12 mouse cellular contexts compared by ENCODE assay signal in the genomic region with DNA sequence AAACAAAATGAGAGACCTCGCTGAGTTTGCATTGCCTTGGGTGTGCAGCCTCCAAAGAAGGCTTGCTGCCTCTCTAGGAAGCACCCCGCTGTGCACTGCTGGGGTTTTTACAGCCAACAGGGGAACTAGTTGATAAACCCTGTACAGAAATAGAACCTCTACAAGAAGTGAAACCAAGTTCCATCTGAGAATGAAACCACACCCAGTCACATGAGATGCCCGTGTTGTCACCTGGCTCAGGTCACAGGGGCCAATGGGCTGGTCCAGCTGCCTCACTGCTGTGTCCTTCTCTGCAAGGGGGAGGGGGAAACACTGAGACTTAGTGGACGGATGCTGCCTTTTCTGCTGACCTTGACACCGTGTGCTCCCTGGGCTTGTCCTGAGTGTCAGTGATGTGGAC. TPM values are rescaled to one million over a fixed set of nuclear protein-coding genes. Genes with fewer than 3 reads are reported as not detected.
DNase-seq lines count a peak whose midpoint lies in the region; ATAC-seq lines count a peak whose summit lies in the region.
"Had no signal": no experiment of that assay in that cellular context is flagged by ENCODE, and none has a peak within 500 bp of the region (broad histone marks: within the 10 kb centered on the region; RNA-seq: fewer than 3 reads in every experiment).

No protein-coding gene starts in this region.

- DNase-seq in lung, postnatal 36 days: peak; percentile 52
- DNase-seq in lung, postnatal 4 days: no peak
- DNase-seq in frontal cortex, adult 2 months (ENCODE audit: extremely low spot score in 1 of 2, low spot score in 1 of 2): no peak
- DNase-seq in retina, postnatal 1 day: no peak
- no peak for DNase-seq in gastrocnemius, postnatal 14 days
- DNase-seq in adrenal gland, adult 2 months: no peak
- DNase-seq: lung, embryonic 14.5 days had no signal

- intact Hi-C loops in gastrocnemius, postnatal 14 days (cut with DNase I; ENCODE audit: low total_unique reads): no loop called here

- peak; percentile 67 for ATAC-seq in heart, embryonic 12.5 days (ENCODE audit: insufficient number of reproducible peaks, low FRiP score)
- peak; percentile 86 for ATAC-seq in megakaryocyte progenitor cell, adult 5-6 weeks (replicated peaks; ENCODE audit: poor library complexity)
- ATAC-seq: forebrain, embryonic 14.5 days; hindbrain, embryonic 16.5 days had no signal

- H3K4me1 ChIP-seq in heart, embryonic 12.5 days (replicated peaks): peaks cover 44% of the 10 kb centered on the region
- H3K4me1 ChIP-seq: neural tube, embryonic 13.5 days had no signal

- WGBS in heart, embryonic 12.5 days: 32% methylated on average over 5 of the region's 5 CpGs

- H3K36me3 ChIP-seq in heart, embryonic 12.5 days: no peaks in the 10 kb centered on the region
- H3K36me3 ChIP-seq: neural tube, embryonic 13.5 days had no signal

- H3K4me2 ChIP-seq in heart, embryonic 12.5 days: peak overlapping the region; percentile 52
- H3K4me2 ChIP-seq: lung, embryonic 14.5 days; neural tube, embryonic 13.5 days had no signal

- H3K27ac ChIP-seq in heart, embryonic 12.5 days (ENCODE audit: poor library complexity, severe bottlenecking): peak overlapping the region; percentile 80
- H3K27ac ChIP-seq: neural tube, embryonic 13.5 days had no signal

- H3K9me3 ChIP-seq in heart, embryonic 12.5 days (replicated peaks): no peaks in the 10 kb centered on the region
- H3K9me3 ChIP-seq: neural tube, embryonic 13.5 days had no signal

- H3K9ac ChIP-seq in heart, embryonic 12.5 days: no peak overlapping the region
- H3K9ac ChIP-seq: lung, embryonic 14.5 days; neural tube, embryonic 13.5 days had no signal

- no peaks in the 10 kb centered on the region for H3K27me3 ChIP-seq in heart, embryonic 12.5 days (replicated peaks)
- H3K27me3 ChIP-seq: neural tube, embryonic 13.5 days had no signal

- H3K4me3 ChIP-seq in heart, embryonic 12.5 days: peak overlapping the region; percentile 18; the same call in 1 of the 2 replicates
- H3K4me3 ChIP-seq: neural tube, embryonic 13.5 days had no signal

RNA-seq across cellular contexts. Expression of gene Tomm7, which starts 30.5 kb away (rescaled TPM):
- polyA plus RNA-seq in heart, embryonic 12.5 days (2016; fragmentation: Nextera tagmentation; extraction: Ambion mirVana): 96.3 and 96.9 TPM in 2 replicates
- total RNA-seq in megakaryocyte progenitor cell, adult 5-6 weeks (2015): 81.3 and 98.8 TPM in 2 replicates
- 288 and 310 TPM in 2 replicates for total RNA-seq in megakaryocyte progenitor cell, adult 5-6 weeks (2017)
- 89.0 and 107 TPM in 2 replicates for polyA plus RNA-seq in frontal cortex, adult 2 months (2012; rRNA removed)
- total RNA-seq in gastrocnemius, postnatal 14 days (2021): 10 to 100 TPM; 48.3 to 51.0 TPM
- 100 to 1,000 TPM in 1 of 2 experiments, 10 to 100 TPM in 1; 79.5 to 136 TPM for total RNA-seq in adrenal gland, adult 2 months (2021)
- 10.2 and 15.8 TPM in 2 replicates for polyA plus RNA-seq in adrenal gland, adult 2 months (2012; rRNA removed)
